Mouse (Mus musculus) E14TG2a.4 (cell line): ENCODE data around the gene Gp9.
"Not testable (repeated sequence)": the region's sequence is repeated elsewhere in the genome, so short reads cannot be mapped to it uniquely, and the experiment has no call there.

Source experiments
- H3K27me3 ChIP-seq: 2 replicates; pipeline ENCODE4 v1.6.1; 2014; ENCODE audit warnings: low read length, control low read depth; ENCODE audit not compliant: insufficient read depth
- H3K36me3 ChIP-seq: 2 replicates; pipeline ENCODE4 v1.6.1; 2014; ENCODE audit warnings: low read length, control low read depth; ENCODE audit not compliant: insufficient read depth
- H3K4me1 ChIP-seq: replicated peaks from 2 replicates; pipeline ENCODE4 v1.6.1; 2014; ENCODE audit warnings: low read depth, low read length, control low read depth
- H3K4me3 ChIP-seq: replicated peaks from 2 replicates; pipeline ENCODE4 v1.5.1; 2014; ENCODE audit warnings: mild to moderate bottlenecking, low read length
- H3K9me3 ChIP-seq: 2 replicates; pipeline ENCODE4 v1.6.1; 2014; ENCODE audit warnings: low read length, control low read depth
- CTCF ChIP-seq: conservative IDR thresholded peaks from 2 replicates; pipeline ENCODE4 v1.5.1; 2014; ENCODE audit warnings: low read length
- NANOG ChIP-seq: IDR thresholded peaks from 2 replicates; pipeline ENCODE4 v1.6.1; 2014; ENCODE audit warnings: borderline replicate concordance, low read length, mixed read lengths
- POU5F1 ChIP-seq: IDR thresholded peaks from 2 replicates; pipeline ENCODE4 v1.6.1; 2014; ENCODE audit warnings: low read length, borderline replicate concordance

The Gp9 gene

GRCm38 (mm10) chr6:87759404-87759803 is 18.5 kb upstream of the Gp9 start:
- H3K4me1 ChIP-seq: no peaks in the 10 kb centered on the region
- no peak overlapping the region for H3K4me3 ChIP-seq
- no peaks in the 10 kb centered on the region for H3K27me3 ChIP-seq
- TF ChIP-seq POU5F1 (no peak), CTCF (no peak), NANOG (no peak)
- no peaks in the 10 kb centered on the region for H3K9me3 ChIP-seq
- H3K36me3 ChIP-seq: no peaks in the 10 kb centered on the region

- no peak overlapping the region for H3K4me3 ChIP-seq
- TF ChIP-seq POU5F1: no peak
- TF ChIP-seq NANOG: no peak
- no peak for TF ChIP-seq CTCF
- no peaks in the 10 kb centered on the region for H3K27me3 ChIP-seq
Observed at GRCm38 (mm10) chr6:87759850-87760249, 18.0 kb upstream of the Gp9 start.

DNA sequence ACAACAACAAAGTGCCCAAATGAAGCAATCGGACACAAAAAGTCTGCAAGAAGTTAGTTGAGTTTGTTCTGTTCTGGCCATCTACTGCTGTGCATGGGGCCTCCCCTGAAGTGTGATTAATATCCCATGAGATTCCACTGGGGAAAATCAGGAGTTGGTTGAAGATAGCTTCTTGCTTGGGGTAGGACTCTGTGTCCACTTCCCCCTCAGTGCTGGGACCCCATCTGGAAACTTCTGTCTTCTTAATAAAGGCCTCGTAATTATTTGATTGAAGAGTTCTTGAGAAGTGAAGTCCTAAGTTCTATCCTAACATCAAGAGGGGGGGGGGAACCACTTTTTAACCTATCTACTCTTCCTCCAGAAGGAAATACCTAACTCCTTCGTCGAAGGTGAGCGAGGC is 15.7 kb upstream of the Gp9 start:
- H3K9me3 ChIP-seq: no peaks in the 10 kb centered on the region
- TF ChIP-seq POU5F1 (no peak), CTCF (no peak), NANOG (no peak)
- no peaks in the 10 kb centered on the region for H3K27me3 ChIP-seq
- no peaks in the 10 kb centered on the region for H3K36me3 ChIP-seq
- H3K4me3 ChIP-seq: no peak overlapping the region
- H3K4me1 ChIP-seq: no peaks in the 10 kb centered on the region

More at GRCm38 (mm10) chr6:87759850-87760249, 18.0 kb upstream of the Gp9 start:
- Histone ChIP-seq H3K4me1 (no peaks in the 10 kb centered on the region), H3K9me3 (no peaks in the 10 kb centered on the region), H3K36me3 (no peaks in the 10 kb centered on the region)

DNA sequence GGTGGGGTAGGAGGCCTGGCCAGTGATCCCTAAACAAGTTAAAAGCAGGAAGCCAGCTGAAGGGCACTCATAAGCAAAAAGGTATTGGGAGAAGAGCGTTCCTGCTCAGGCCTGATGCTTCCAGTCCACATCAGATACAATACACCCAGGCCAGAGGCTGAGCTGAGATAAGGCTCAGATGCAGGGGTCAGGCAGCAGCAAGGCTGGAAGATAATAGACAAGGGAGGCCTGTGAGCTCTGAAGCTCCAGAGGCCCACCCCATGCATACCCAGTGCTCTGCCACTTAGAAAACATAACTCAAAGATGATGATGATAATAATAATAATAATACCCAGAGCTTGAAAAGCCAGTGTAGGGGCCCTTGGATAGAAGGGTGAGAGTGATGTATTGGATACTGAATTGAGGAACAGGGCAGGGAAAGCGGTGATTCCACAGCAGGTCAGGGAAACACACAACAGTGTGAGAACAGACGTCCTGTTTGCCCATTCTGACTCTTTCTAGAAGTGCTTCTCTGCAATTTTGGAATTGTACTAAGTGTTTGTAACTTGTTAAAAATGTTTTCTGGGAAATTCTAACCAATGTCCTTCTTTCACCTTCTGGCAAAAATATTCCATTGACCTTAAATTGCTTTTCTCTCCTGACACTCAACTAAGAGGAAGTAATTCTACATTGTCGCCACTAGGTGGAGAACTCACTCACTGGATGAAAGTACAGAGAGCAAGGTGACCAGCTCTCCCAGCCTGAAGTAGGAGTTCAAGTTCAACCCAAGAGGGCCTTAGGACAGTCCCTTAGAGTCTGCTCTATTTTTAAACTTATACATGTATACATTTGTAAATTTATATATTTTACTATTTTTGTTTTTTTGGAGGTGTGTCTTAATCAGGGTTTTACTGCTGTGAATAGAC is 14.2 kb upstream of the Gp9 start:
- TF ChIP-seq POU5F1 (no peak), CTCF (peak; percentile 82)
- Histone ChIP-seq H3K4me3 (no peak overlapping the region), H3K36me3 (no peaks in the 10 kb centered on the region)

DNA sequence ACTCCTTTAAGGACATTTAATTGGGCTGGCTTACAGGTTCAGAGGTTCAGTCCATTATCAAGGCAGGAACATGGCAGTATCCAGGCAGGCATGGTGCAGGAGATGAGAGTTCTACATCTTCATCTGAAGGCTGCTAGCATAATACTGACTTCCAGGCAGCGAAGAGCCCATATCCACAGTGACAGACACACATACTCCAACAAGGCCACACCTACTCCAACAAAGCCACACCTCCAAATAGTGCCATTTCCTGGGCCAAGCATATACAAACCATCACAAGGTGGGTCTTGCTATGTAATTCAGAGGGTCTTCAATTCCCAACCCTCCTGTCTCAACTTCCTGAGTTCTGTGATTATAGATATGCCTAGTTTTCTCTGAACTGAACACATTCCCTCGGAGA is 13.6 kb upstream of the Gp9 start:
- H3K27me3 ChIP-seq, H3K4me3 ChIP-seq, H3K4me1 ChIP-seq, H3K9me3 ChIP-seq, H3K36me3 ChIP-seq: not testable (repeated sequence)

More for the DNA sequence above, 14.2 kb upstream of the Gp9 start:
- H3K4me1 ChIP-seq: no peaks in the 10 kb centered on the region
- no peaks in the 10 kb centered on the region for H3K9me3 ChIP-seq
- no peaks in the 10 kb centered on the region for H3K27me3 ChIP-seq

GRCm38 (mm10) chr6:87770626-87771025 is 7.2 kb upstream of the Gp9 start:
- TF ChIP-seq POU5F1: no peak
- TF ChIP-seq CTCF: no peak
- no peak for TF ChIP-seq NANOG
- H3K4me1 ChIP-seq: no peaks in the 10 kb centered on the region
- H3K36me3 ChIP-seq: no peaks in the 10 kb centered on the region

DNA sequence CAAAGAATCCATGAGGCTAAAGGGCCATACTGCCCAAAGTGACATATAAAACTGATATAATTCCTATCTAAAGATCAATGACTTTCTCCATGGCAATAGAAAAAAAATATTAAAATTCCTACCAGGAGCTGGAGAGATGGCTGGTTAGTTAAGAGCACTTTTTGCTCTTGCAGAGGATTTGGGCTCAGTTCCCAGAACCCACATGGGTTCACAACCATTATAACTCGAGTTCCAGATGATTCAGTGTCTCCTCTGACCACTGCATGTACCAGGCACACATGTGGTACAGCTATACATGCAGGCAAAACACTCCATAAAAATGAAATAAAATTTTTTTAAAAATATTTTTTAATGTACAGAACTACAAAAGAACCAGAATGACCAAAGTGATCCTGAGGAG is 3.4 kb upstream of the Gp9 start:
- Histone ChIP-seq H3K27me3 (peaks cover 12% of the 10 kb centered on the region), H3K9me3 (peaks cover 4% of the 10 kb centered on the region; the same call in 1 of the 2 replicates), H3K4me1 (no peaks in the 10 kb centered on the region), H3K4me3 (no peak overlapping the region), H3K36me3 (no peaks in the 10 kb centered on the region)
- TF ChIP-seq POU5F1 (no peak), NANOG (no peak), CTCF (no peak)

More at GRCm38 (mm10) chr6:87770626-87771025, 7.2 kb upstream of the Gp9 start:
- peaks cover 3% of the 10 kb centered on the region for H3K27me3 ChIP-seq
- no peak overlapping the region for H3K4me3 ChIP-seq
- H3K9me3 ChIP-seq: peaks cover 4% of the 10 kb centered on the region; the same call in 1 of the 2 replicates

- Histone ChIP-seq H3K9me3 (peaks cover 4% of the 10 kb centered on the region; the same call in 1 of the 2 replicates), H3K36me3 (no peaks in the 10 kb centered on the region), H3K4me3 (no peak overlapping the region), H3K4me1 (no peaks in the 10 kb centered on the region), H3K27me3 (peaks cover 12% of the 10 kb centered on the region)
- TF ChIP-seq NANOG (no peak), POU5F1 (no peak), CTCF (no peak)
Observed at GRCm38 (mm10) chr6:87774909-87775308, 3.0 kb upstream of the Gp9 start.

DNA sequence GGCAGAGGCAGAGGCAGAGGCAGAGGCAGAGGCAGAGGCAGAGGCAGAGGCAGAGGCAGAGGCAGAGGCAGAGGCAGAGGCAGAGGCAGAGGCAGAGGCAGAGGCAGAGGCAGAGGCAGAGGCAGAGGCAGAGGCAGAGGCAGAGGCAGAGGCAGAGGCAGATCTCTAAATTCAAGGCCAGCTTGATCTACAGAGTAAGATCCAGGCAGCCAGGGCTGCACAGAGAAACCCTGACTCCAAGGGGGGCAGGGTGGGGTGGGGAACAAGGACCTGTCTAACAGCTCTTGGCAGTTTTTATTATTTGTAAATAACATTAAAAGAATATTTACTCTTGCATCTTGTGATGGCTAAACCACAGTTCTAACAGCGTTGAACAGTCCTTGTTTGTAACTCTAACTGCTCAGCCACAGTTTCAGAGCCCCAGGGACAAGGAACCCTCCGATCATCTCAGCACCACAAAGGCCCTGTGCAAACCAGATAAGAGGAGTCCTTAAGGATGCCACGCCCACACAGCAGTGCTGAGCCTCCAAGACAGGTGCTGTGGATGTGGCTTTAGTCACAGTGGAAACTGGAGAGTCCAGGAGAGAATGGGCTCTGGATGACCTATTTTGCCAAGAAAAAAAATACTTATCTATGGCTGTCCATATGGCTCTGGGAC is 2.2 kb upstream of the Gp9 start:
- no peak overlapping the region for H3K4me3 ChIP-seq
- no peaks in the 10 kb centered on the region for H3K36me3 ChIP-seq
- peaks cover 4% of the 10 kb centered on the region; the same call in 1 of the 2 replicates for H3K9me3 ChIP-seq
- TF ChIP-seq POU5F1: no peak
- TF ChIP-seq CTCF: no peak
- no peak for TF ChIP-seq NANOG
- H3K27me3 ChIP-seq: peaks cover 12% of the 10 kb centered on the region
- H3K4me1 ChIP-seq: no peaks in the 10 kb centered on the region
